Mouse (Mus musculus) liver, embryonic 14.5 days (tissue): ENCODE data around the gene Wnk2. TPM values are rescaled to one million over a fixed set of nuclear protein-coding genes. Genes with fewer than 3 reads are reported as not detected.

Experiments
- ATAC-seq: fragments of 200-750 bp; cut with Nextera tagmentation; 2 replicates; pipeline ENCODE4 v1.8.0; 2017; ENCODE audit warnings: moderate number of reproducible peaks, mild to moderate bottlenecking, moderate library complexity; ENCODE audit not compliant: insufficient read depth
- DNase-seq, 3 experiments: peaks; one replicate each; pipeline ENCODE4 v3.0.0-alpha.2; 2012 to 2013; ENCODE audit warnings: low read depth in 3 of 3, low spot score in 3 of 3
- H3K27ac ChIP-seq: fragments of 300-500 bp; sonication (generic); 2 replicates; pipeline ENCODE4 v1.5.1; 2014; ENCODE audit warnings: moderate library complexity, mild to moderate bottlenecking, control low read depth, inconsistent platforms
- H3K27me3 ChIP-seq: fragments of 300-500 bp; sonication (generic); 2 replicates; pipeline ENCODE4 v1.6.1; 2014; ENCODE audit warnings: mild to moderate bottlenecking, low read length, moderate library complexity; ENCODE audit not compliant: control insufficient read depth, insufficient read depth
- H3K36me3 ChIP-seq: fragments of 300-500 bp; sonication (generic); replicated peaks from 2 replicates; pipeline ENCODE4 v1.6.1; 2014; ENCODE audit warnings: low read depth; ENCODE audit not compliant: control insufficient read depth, insufficient read depth
- H3K4me1 ChIP-seq, 2 experiments: fragments of 200-500 bp in 1 of 2; fragments of 300-500 bp in 1 of 2; sonication (generic) in 1 of 2; replicated peaks; 2 replicates each; pipeline ENCODE4 v1.6.1; 2012 to 2014; ENCODE audit warnings: antibody characterized with exemption in 1 of 2, inconsistent platforms in 1 of 2, low read length in 1 of 2; ENCODE audit not compliant: control insufficient read depth in 2 of 2, insufficient read depth in 2 of 2
- H3K4me2 ChIP-seq: fragments of 300-500 bp; sonication (generic); 2 replicates; pipeline ENCODE4 v1.6.1; 2014; ENCODE audit warnings: low read depth, mild to moderate bottlenecking, control low read depth, moderate library complexity
- H3K4me3 ChIP-seq, 2 experiments: fragments of 200-500 bp in 1 of 2; fragments of 300-500 bp in 1 of 2; sonication (generic) in 1 of 2; 2 replicates each; pipeline ENCODE4 v1.5.1; 2012 to 2014; ENCODE audit warnings: low read depth in 2 of 2, low read length in 2 of 2, mild to moderate bottlenecking in 2 of 2, control low read depth in 1 of 2, inconsistent platforms in 1 of 2, moderate library complexity in 1 of 2; ENCODE audit not compliant: insufficient read depth in 1 of 2
- H3K9ac ChIP-seq: fragments of 300-500 bp; sonication (generic); replicated peaks from 2 replicates; pipeline ENCODE4 v1.6.1; 2014; ENCODE audit warnings: mild to moderate bottlenecking, control low read depth, moderate library complexity
- H3K9me3 ChIP-seq: fragments of 300-500 bp; sonication (generic); 2 replicates; pipeline ENCODE4 v1.6.1; 2016; ENCODE audit warnings: low read length, mixed read lengths; ENCODE audit not compliant: control insufficient read depth
- CTCF ChIP-seq: IDR thresholded peaks from 2 replicates; pipeline ENCODE4 v1.5.1; 2016; ENCODE audit warnings: antibody characterized with exemption, low read depth, control low read depth
- EP300 ChIP-seq: IDR thresholded peaks from 2 replicates; pipeline ENCODE4 v1.6.1; 2016; ENCODE audit warnings: antibody characterized with exemption, low read depth
- WGBS: fragments of 180-500 bp; shearing (Covaris S2); extraction: QIAGEN DNeasy Blood & Tissue Kit; methylation state at CpG from one replicate; pipeline ENCODE4 v1.1.7; 2014; ENCODE audit not compliant: insufficient replicate concordance; 5-methylcytosine and 5-hydroxymethylcytosine counted together
- polyA plus RNA-seq, 2 experiments: library from polyadenylated mRNA; depleted of rRNA in 1 of 2; stranded (reverse) in 1 of 2; unstranded in 1 of 2; fragments of >200 nt; fragmentation: Nextera tagmentation in 1 of 2; extraction: Ambion mirVana in 1 of 2; gene quantifications; 2 replicates each; pipeline versions ENCODE4 v1.2.1 to v1.2.3; 2012 to 2014

The Wnk2 gene
- polyA plus RNA-seq, 2 experiments: 0.05 to 0.13 TPM

GRCm38 (mm10) chr13:49025521-49025920, 122.3 kb downstream of the Wnk2 start:
- Histone ChIP-seq H3K4me2 (no peak overlapping the region), H3K9me3 (no peaks in the 10 kb centered on the region), H3K9ac (no peak overlapping the region), H3K27me3 (no peaks in the 10 kb centered on the region), H3K4me1 (peaks cover 3 to 13% of the 10 kb centered on the region in 2 experiments; a peak in 3 of 4 replicates), H3K27ac (no peak overlapping the region), H3K4me3 (no peak overlapping the region), H3K36me3 (no peaks in the 10 kb centered on the region)
- DNase-seq: no peak
- TF ChIP-seq EP300 (no peak), CTCF (no peak)
- WGBS: 21% methylated on average over 1 of the region's 1 CpGs
- no peak for ATAC-seq

GRCm38 (mm10) chr13:49024763-49025162, 123.1 kb downstream of the Wnk2 start:
- no peaks in the 10 kb centered on the region for H3K36me3 ChIP-seq
- TF ChIP-seq CTCF (no peak), EP300 (no peak)
- H3K27ac ChIP-seq: no peak overlapping the region
- 11% methylated on average over 12 of the region's 12 CpGs for WGBS
- DNase-seq (peak in 1 of 3 experiments; percentile 10), ATAC-seq (no peak)
- no peaks in the 10 kb centered on the region for H3K27me3 ChIP-seq
- no peak overlapping the region for H3K9ac ChIP-seq
- H3K4me2 ChIP-seq: no peak overlapping the region
- H3K9me3 ChIP-seq: no peaks in the 10 kb centered on the region
- peaks cover 3 to 13% of the 10 kb centered on the region in 2 experiments; a peak in 3 of 4 replicates for H3K4me1 ChIP-seq
- H3K4me3 ChIP-seq: no peak overlapping the region

GRCm38 (mm10) chr13:49021693-49022092, 126.1 kb downstream of the Wnk2 start:
- Histone ChIP-seq H3K4me1 (peaks cover 3 to 11% of the 10 kb centered on the region in 2 experiments; a peak in 3 of 4 replicates), H3K9ac (no peak overlapping the region), H3K9me3 (no peaks in the 10 kb centered on the region), H3K4me2 (no peak overlapping the region), H3K27me3 (no peaks in the 10 kb centered on the region), H3K4me3 (no peak overlapping the region), H3K27ac (no peak overlapping the region), H3K36me3 (no peaks in the 10 kb centered on the region)
- WGBS: 41% methylated on average over 3 of the region's 3 CpGs
- ATAC-seq (no peak), DNase-seq (peak; percentile 31 to 46 (median 33))
- no peak for TF ChIP-seq EP300
- peak; percentile 81 for TF ChIP-seq CTCF

- H3K27me3 ChIP-seq: no peaks in the 10 kb centered on the region
- no peak overlapping the region for H3K4me2 ChIP-seq
- DNase-seq: no peak
- no peaks in the 10 kb centered on the region for H3K36me3 ChIP-seq
- H3K4me1 ChIP-seq: peaks cover 3 to 14% of the 10 kb centered on the region in 2 experiments; a peak in 3 of 4 replicates
- no peak overlapping the region for H3K27ac ChIP-seq
- 51% methylated on average over 5 of the region's 5 CpGs for WGBS
- H3K9ac ChIP-seq: no peak overlapping the region
- H3K4me3 ChIP-seq: no peak overlapping the region
- H3K9me3 ChIP-seq: no peaks in the 10 kb centered on the region
- ATAC-seq: no peak
- TF ChIP-seq CTCF (no peak), EP300 (no peak)
Measured at GRCm38 (mm10) chr13:49020152-49020551, 127.7 kb downstream of the Wnk2 start.

- H3K9me3 ChIP-seq: no peaks in the 10 kb centered on the region
- TF ChIP-seq EP300 (no peak), CTCF (no peak)
- no peak overlapping the region for H3K4me2 ChIP-seq
- WGBS: 67% methylated on average over 1 of the region's 1 CpGs
- DNase-seq (no peak), ATAC-seq (no peak)
- H3K9ac ChIP-seq: no peak overlapping the region
- H3K4me1 ChIP-seq: peaks cover 0 to 8% of the 10 kb centered on the region in 2 experiments; a peak in 2 of 4 replicates
- no peak overlapping the region for H3K4me3 ChIP-seq
- no peaks in the 10 kb centered on the region for H3K27me3 ChIP-seq
- no peaks in the 10 kb centered on the region for H3K36me3 ChIP-seq
- no peak overlapping the region for H3K27ac ChIP-seq
Measured at GRCm38 (mm10) chr13:49017375-49017774, 130.4 kb downstream of the Wnk2 start.
